Mouse (Mus musculus) left cerebral cortex, adult 18-20 months (tissue): ENCODE results near the gene Nutm1. TPM values are rescaled to one million over a fixed set of nuclear protein-coding genes. Genes with fewer than 3 reads are reported as not detected.

Source experiments
- total RNA-seq, 2 experiments: library from RNA; stranded (reverse); gene quantifications; 2 replicates each; pipeline ENCODE4 v1.2.3; 2021

Gene Nutm1
- total RNA-seq, 2 experiments from 2014 or later = not detected

Other genes starting within 250 kb of the Nutm1 start
- not detected for gene Olfr1310, start 246.6 kb downstream of the Nutm1 start, total RNA-seq
- gene Olfr1311, start 234.9 kb downstream of the Nutm1 start, total RNA-seq = not detected
- gene Olfr1312, start 209.1 kb downstream of the Nutm1 start, total RNA-seq = not detected
- gene Olfr1313, start 181.4 kb downstream of the Nutm1 start, total RNA-seq = not detected
- gene Olfr1314, start 162.5 kb downstream of the Nutm1 start, total RNA-seq = not detected
- not detected for gene Olfr1315-ps1, start 143.9 kb downstream of the Nutm1 start, total RNA-seq
- not detected for gene Olfr1316, start 124.3 kb downstream of the Nutm1 start, total RNA-seq
- not detected for gene Olfr1317, start 119.0 kb downstream of the Nutm1 start, total RNA-seq
- not detected for gene Olfr1318, start 105.1 kb downstream of the Nutm1 start, total RNA-seq
- gene Lpcat4, start 19.8 kb downstream of the Nutm1 start, total RNA-seq = 100 to 1,000 TPM; 141 to 158 TPM
- 10 to 100 TPM; 48.6 to 56.9 TPM for gene Nop10, start 2.6 kb upstream of the Nutm1 start, total RNA-seq
- 100 to 1,000 TPM; 115 to 123 TPM for gene Slc12a6, start 6.5 kb upstream of the Nutm1 start, total RNA-seq
- 1 to 10 TPM; 2.8 to 3.5 TPM for gene Gm21985, start 7.0 kb upstream of the Nutm1 start, total RNA-seq
- 100 to 1,000 TPM; 149 to 162 TPM for gene Emc4, start 108.7 kb upstream of the Nutm1 start, total RNA-seq
- gene Katnbl1, start 119.9 kb upstream of the Nutm1 start, total RNA-seq = 10 to 100 TPM; 11.8 to 13.4 TPM
- gene Emc7, start 195.7 kb upstream of the Nutm1 start, total RNA-seq = 10 to 100 TPM; 49.8 to 51.8 TPM
- gene Chrm5, start 221.5 kb upstream of the Nutm1 start, total RNA-seq = 1 to 10 TPM; 1.1 to 2.3 TPM
- gene Aven, start 233.7 kb upstream of the Nutm1 start, total RNA-seq = 1 to 10 TPM; 9.7 to 9.9 TPM